Mouse (Mus musculus): ENCODE measurements around the gene Rbm20.
"Not testable (repeated sequence)": the region's sequence is repeated elsewhere in the genome, so short reads cannot be mapped to it uniquely, and the experiment has no call there.

Rbm20 gene

GRCm38 (mm10) chr19:53906703-53907070 lies 229.6 kb downstream of the Rbm20 start:
- not testable (repeated sequence) for DNase-seq

- DNase-seq: no peak
These were observed 237.8 kb downstream of the Rbm20 start for GRCm38 (mm10) chr19:53914950-53915349.
